Mouse (Mus musculus) MEL (cell line): ENCODE results near the gene Unc13d. TPM values are rescaled to one million over a fixed set of nuclear protein-coding genes. Genes with fewer than 3 reads are reported as not detected.

Experiments
- DNase-seq: peaks from one replicate; pipeline ENCODE4 v3.0.0; 2011; ENCODE audit warnings: low read depth, low spot score
- H3K27ac ChIP-seq: 2 replicates; pipeline ENCODE4 v1.5.1; 2012; ENCODE audit warnings: low read depth, mild to moderate bottlenecking, control low read depth, low read length, moderate library complexity; ENCODE audit not compliant: control insufficient read depth
- H3K27me3 ChIP-seq, 2 experiments: fragments of 150-350 bp in 1 of 2; sonication (generic) in 1 of 2; 2 replicates each; pipeline ENCODE4 v1.6.1; 2012; ENCODE audit warnings: low read length in 2 of 2, mild to moderate bottlenecking in 2 of 2, improper control_type of control experiment in 1 of 2, moderate library complexity in 1 of 2; ENCODE audit not compliant: insufficient read depth in 2 of 2, control insufficient read depth in 1 of 2
- H3K36me3 ChIP-seq, 2 experiments: 2 replicates each; pipeline ENCODE4 v1.6.1; 2012 to 2014; ENCODE audit warnings: low read length in 2 of 2, improper control_type of control experiment in 1 of 2, inconsistent platforms in 1 of 2, mild to moderate bottlenecking in 1 of 2; ENCODE audit not compliant: insufficient read depth in 2 of 2, control insufficient read depth in 1 of 2
- H3K4me1 ChIP-seq, 2 experiments: fragments of 150-350 bp in 1 of 2; sonication (generic) in 1 of 2; 2 replicates each; pipeline ENCODE4 v1.6.1; 2012; ENCODE audit warnings: low read length in 2 of 2, improper control_type of control experiment in 1 of 2, mild to moderate bottlenecking in 1 of 2; ENCODE audit not compliant: insufficient read depth in 2 of 2, control insufficient read depth in 1 of 2
- H3K4me3 ChIP-seq, 2 experiments: fragments of 150-350 bp in 1 of 2; sonication (generic) in 1 of 2; 2 replicates each; pipeline ENCODE4 v1.5.1; 2012; ENCODE audit warnings: low read depth in 2 of 2, low read length in 2 of 2, mild to moderate bottlenecking in 2 of 2, moderate library complexity in 2 of 2, control low read depth in 1 of 2, improper control_type of control experiment in 1 of 2; ENCODE audit not compliant: control insufficient read depth in 1 of 2, insufficient read depth in 1 of 2
- H3K79me2 ChIP-seq: 2 replicates; pipeline ENCODE4 v1.6.1; 2012; ENCODE audit warnings: mild to moderate bottlenecking, low read length, moderate library complexity; ENCODE audit not compliant: control insufficient read depth, poor library complexity, insufficient read depth
- H3K9ac ChIP-seq: 2 replicates; pipeline ENCODE4 v1.6.1; 2012; ENCODE audit warnings: low read depth, mild to moderate bottlenecking, control low read depth, low read length, moderate library complexity; ENCODE audit not compliant: control insufficient read depth, poor library complexity, severe bottlenecking
- H3K9me3 ChIP-seq: fragments of 150-350 bp; sonication (generic); replicated peaks from 2 replicates; pipeline ENCODE4 v1.6.1; 2012; ENCODE audit warnings: mild to moderate bottlenecking, low read length, improper control_type of control experiment, moderate library complexity; ENCODE audit not compliant: insufficient read depth
- BHLHE40 ChIP-seq: IDR thresholded peaks from 2 replicates; pipeline ENCODE4 v1.6.1; 2012; ENCODE audit warnings: low read depth, mild to moderate bottlenecking, inconsistent platforms, low read length, improper control_type of control experiment, borderline replicate concordance
- CHD2 ChIP-seq: IDR thresholded peaks from 2 replicates; pipeline ENCODE4 v1.6.1; 2011; ENCODE audit warnings: low read length, improper control_type of control experiment
- CTCF ChIP-seq, 3 experiments: IDR thresholded peaks in 2 of 3; conservative IDR thresholded peaks in 1 of 3; 2 replicates each; pipeline ENCODE4 v1.5.1; 2011 to 2012; ENCODE audit warnings: low read length in 3 of 3, low read depth in 2 of 3, mild to moderate bottlenecking in 2 of 3, improper control_type of control experiment in 1 of 3, inconsistent platforms in 1 of 3, mixed read lengths in 1 of 3, moderate library complexity in 1 of 3; ENCODE audit not compliant: control insufficient read depth in 1 of 3, insufficient read depth in 1 of 3, poor library complexity in 1 of 3, severe bottlenecking in 1 of 3
- ETS1 ChIP-seq: IDR thresholded peaks from 2 replicates; pipeline ENCODE4 v1.6.1; 2012; ENCODE audit warnings: low read depth, mild to moderate bottlenecking, inconsistent platforms, low read length, improper control_type of control experiment, moderate library complexity
- HCFC1 ChIP-seq: IDR thresholded peaks from 2 replicates; pipeline ENCODE4 v1.6.1; 2012; ENCODE audit warnings: low read depth, mild to moderate bottlenecking, inconsistent platforms, low read length, improper control_type of control experiment, moderate library complexity
- JUND ChIP-seq: IDR thresholded peaks from 2 replicates; pipeline ENCODE4 v1.6.1; 2011; ENCODE audit warnings: low read depth, mild to moderate bottlenecking, improper control_type of control experiment, low read length
- KAT2A ChIP-seq: conservative IDR thresholded peaks from 2 replicates; pipeline ENCODE4 v1.6.1; 2012; ENCODE audit warnings: low read depth, low read length, improper control_type of control experiment, inconsistent platforms
- MAX ChIP-seq: IDR thresholded peaks from 2 replicates; pipeline ENCODE4 v1.6.1; 2011; ENCODE audit warnings: low read length, improper control_type of control experiment
- MAZ ChIP-seq: IDR thresholded peaks from 2 replicates; pipeline ENCODE4 v1.6.1; 2012; ENCODE audit warnings: low read depth, mild to moderate bottlenecking, inconsistent platforms, low read length, improper control_type of control experiment
- MXI1 ChIP-seq: IDR thresholded peaks from 2 replicates; pipeline ENCODE4 v1.6.1; 2011; ENCODE audit warnings: mild to moderate bottlenecking, low read depth, low read length, improper control_type of control experiment
- MYB ChIP-seq: IDR thresholded peaks from 2 replicates; pipeline ENCODE4 v1.6.1; 2011; ENCODE audit warnings: mild to moderate bottlenecking, low read depth, low read length, improper control_type of control experiment
- NELFE ChIP-seq: IDR thresholded peaks from 2 replicates; pipeline ENCODE4 v1.6.1; 2011; ENCODE audit warnings: low read depth, low read length, improper control_type of control experiment
- POLR2AphosphoS5 ChIP-seq: IDR thresholded peaks from 2 replicates; pipeline ENCODE4 v1.6.1; 2012; ENCODE audit warnings: low read depth, borderline replicate concordance, mild to moderate bottlenecking, inconsistent platforms, low read length, moderate library complexity, mixed read lengths
- RAD21 ChIP-seq: IDR thresholded peaks from 2 replicates; pipeline ENCODE4 v1.6.1; 2011; ENCODE audit warnings: mild to moderate bottlenecking, low read depth, low read length, improper control_type of control experiment
- RCOR1 ChIP-seq: IDR thresholded peaks from 2 replicates; pipeline ENCODE4 v1.6.1; 2012; ENCODE audit warnings: low read depth, mild to moderate bottlenecking, inconsistent platforms, low read length, improper control_type of control experiment
- SMC3 ChIP-seq: IDR thresholded peaks from 2 replicates; pipeline ENCODE4 v1.6.1; 2011; ENCODE audit warnings: low read depth, low read length, improper control_type of control experiment
- TAL1 ChIP-seq: IDR thresholded peaks from 2 replicates; pipeline ENCODE4 v1.6.1; 2012; ENCODE audit warnings: mild to moderate bottlenecking, inconsistent platforms, low read length, moderate library complexity, mixed read lengths
- USF1 ChIP-seq: IDR thresholded peaks from 2 replicates; pipeline ENCODE4 v1.6.1; 2014; ENCODE audit warnings: low read depth, mild to moderate bottlenecking, inconsistent platforms, low read length, improper control_type of control experiment, moderate library complexity
- polyA plus RNA-seq, 2 experiments: library from polyadenylated mRNA; stranded (reverse) in 1 of 2; unstranded in 1 of 2; fragments of >175 nt in 1 of 2; fragments of >200 nt in 1 of 2; gene quantifications; 2 replicates each; pipeline versions ENCODE4 v1.2.1 to v1.2.4; 2012; ENCODE audit warnings: low replicate concordance in 2 of 2, low read depth in 1 of 2; ENCODE audit not compliant: insufficient read length in 2 of 2, insufficient read depth in 1 of 2, missing spikeins in 1 of 2
- total RNA-seq: library from RNA; depleted of rRNA; stranded (reverse); fragments of 300-350 nt; gene quantifications from 2 replicates; pipeline ENCODE4 v1.2.3, GENCODE M21; 2012

Unc13d gene
- total and polyA plus RNA-seq, 3 experiments: 115 to 146 TPM; not detected in 1

- TF ChIP-seq POLR2AphosphoS5 (no peak), MAX (peak; percentile 45; the same call in 1 of the 2 replicates), SMC3 (peak; percentile 27; the same call in 1 of the 2 replicates), NELFE (peak; percentile 15; the same call in 1 of the 2 replicates), BHLHE40 (no peak; the same call in 1 of the 2 replicates), MYB (no peak), RAD21 (no peak), CHD2 (no peak; the same call in 1 of the 2 replicates), TAL1 (peak; percentile 57; the same call in 1 of the 2 replicates), HCFC1 (peak; percentile 67), KAT2A (no peak), JUND (no peak), USF1 (peak; percentile 49; the same call in 1 of the 2 replicates), MAZ (peak; percentile 61), RCOR1 (peak; percentile 78), ETS1 (peak; percentile 91), MXI1 (peak; percentile 85)
- TF ChIP-seq, all 39 proteins: peak for 19
These were observed 20.4 kb downstream of the Unc13d start (continued) for GRCm38 (mm10) chr11:116057237-116057881.

GRCm38 (mm10) chr11:116055873-116056272, 21.9 kb downstream of the Unc13d start:
- H3K4me1 ChIP-seq: peaks cover 21 to 48% of the 10 kb centered on the region in 2 experiments
- H3K36me3 ChIP-seq: peaks cover 26 to 35% of the 10 kb centered on the region in 2 experiments
- H3K9ac ChIP-seq: no peak overlapping the region
- H3K79me2 ChIP-seq: no peaks in the 10 kb centered on the region
- H3K4me3 ChIP-seq: no peak overlapping the region
- no peaks in the 10 kb centered on the region for H3K9me3 ChIP-seq
- no peak for DNase-seq
- no peak overlapping the region for H3K27ac ChIP-seq
- no peak for TF ChIP-seq CTCF (IDR thresholded peaks at IDR 0.05 in 2 of 3, conservative IDR thresholded peaks at IDR 0.05 in 1 of 3; ENCODE audit: control insufficient read depth in 1 of 3, insufficient read depth in 1 of 3, low read depth in 2 of 3, low read length in 3 of 3, poor library complexity in 1 of 3, severe bottlenecking in 1 of 3)
- H3K27me3 ChIP-seq: no peaks in the 10 kb centered on the region
